Mouse (Mus musculus) CD8-positive naive resting alpha-beta T cell, adult 2 months (primary cell): Measurements from ENCODE around the gene Aldoc.

Source experiments
- DNase-seq, 2 experiments: peaks; one replicate each; pipeline ENCODE4 v3.0.0; 2022; ENCODE audit warnings: low read depth in 2 of 2, low spot score in 2 of 2

Gene Aldoc

DNA sequence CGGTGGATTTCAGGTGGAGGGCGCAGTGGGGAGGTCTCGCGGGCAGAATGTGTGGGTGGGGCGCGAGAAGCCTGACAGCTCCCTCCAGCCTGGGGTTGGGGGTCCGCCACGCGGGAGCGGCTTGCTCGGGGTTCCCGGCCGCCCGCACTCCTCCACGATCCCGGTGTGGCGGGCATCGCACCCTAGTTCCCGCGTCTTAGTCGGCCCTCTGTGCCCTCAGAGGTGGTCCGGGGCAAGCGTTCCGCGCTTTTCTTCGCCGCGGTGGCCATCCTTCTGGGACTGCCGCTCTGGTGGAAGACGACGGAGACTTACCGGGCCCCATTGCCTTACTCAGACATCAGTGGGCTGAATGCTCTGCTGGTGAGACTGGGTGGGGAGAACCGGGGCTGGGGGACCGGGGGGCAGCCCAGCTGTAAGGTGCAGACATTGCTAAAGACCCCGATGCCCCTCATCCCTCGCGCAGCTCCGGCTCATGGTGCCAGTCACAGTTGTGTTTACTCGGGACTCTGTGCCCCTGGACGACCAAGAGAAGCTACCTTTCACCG lies 5.8 kb downstream of the Aldoc start:
- DNase-seq, result no peak

DNA sequence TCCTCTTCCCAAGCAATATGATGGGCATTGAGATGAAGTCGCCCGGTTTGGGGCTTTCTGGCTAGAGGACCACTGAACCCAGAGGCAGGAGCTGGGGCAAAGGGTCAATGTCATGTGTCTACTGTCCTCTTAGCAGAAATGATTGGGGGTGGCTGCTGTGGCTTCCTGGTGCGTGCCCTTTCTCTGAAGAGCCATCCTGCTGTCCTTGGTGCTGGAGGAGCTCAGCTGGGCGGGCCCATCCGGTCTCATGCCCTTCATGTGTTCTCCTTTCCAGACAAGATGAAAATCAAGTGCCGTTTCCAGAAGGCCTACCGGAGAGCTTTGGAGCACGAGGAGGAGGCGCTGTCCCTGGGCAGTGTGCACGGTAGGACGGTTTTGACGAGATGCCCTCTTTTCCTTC lies 9.9 kb downstream of the Aldoc start:
- DNase-seq, result no peak

DNA sequence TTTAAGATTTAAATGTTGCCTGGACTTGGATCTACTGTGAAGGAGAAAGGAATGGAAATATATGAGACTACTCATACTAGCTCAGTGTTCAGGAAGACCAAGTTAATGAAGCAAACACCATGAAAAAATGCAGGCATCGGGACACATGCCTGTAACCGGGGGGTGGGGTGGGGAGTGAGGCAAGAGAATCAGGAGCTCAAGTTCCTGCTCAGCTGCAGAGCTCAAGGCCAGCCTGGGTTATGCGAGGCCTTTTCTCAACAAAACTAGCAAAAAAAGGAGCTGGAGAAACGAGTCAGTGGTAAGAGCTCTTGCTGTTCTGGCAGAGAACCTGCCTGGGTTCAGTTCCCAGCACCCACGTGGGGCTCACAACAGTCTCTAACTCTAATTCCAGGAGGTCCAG lies 11.2 kb downstream of the Aldoc start:
- DNase-seq, result no peak

DNA sequence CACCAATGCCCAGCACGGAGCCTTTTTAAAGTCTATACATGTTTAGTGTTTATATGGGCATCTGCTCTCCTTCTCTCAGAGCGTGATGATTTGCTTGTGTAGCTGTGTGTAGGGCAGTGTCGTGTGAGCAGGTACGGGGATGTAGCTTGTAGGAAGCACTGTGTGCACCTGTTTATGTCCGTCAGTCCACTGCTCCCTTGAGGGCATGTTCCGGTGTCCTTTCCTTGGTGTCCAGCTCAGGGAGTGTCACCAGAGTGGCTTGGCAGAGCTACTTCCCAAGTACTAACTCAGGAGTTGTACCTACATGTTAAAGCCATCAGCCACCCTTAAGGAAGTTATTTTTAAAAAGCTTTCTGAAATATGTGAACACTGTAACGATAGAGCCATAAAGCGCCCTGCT lies 14.3 kb downstream of the Aldoc start:
- no peak for DNase-seq

DNA sequence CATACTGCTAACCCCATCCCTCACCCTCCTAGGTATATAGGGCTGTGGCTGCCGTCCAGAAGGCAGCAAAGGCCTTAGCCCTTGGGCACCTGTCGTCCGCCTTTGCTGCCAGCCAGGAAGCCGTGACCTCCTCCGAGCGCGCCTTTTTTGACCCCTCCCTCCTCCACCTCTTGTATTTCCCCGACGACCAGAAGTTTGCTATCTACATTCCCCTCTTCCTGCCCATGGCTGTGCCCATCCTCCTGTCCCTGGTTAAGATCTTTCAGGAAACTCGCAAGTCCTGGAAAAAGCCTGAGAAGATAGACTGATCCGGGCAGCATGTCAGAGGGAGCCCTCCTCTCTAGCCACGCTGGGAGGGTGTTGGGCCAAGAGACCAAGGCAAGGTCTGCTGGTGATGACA lies 18.9 kb downstream of the Aldoc start:
- DNase-seq, result no peak

DNA sequence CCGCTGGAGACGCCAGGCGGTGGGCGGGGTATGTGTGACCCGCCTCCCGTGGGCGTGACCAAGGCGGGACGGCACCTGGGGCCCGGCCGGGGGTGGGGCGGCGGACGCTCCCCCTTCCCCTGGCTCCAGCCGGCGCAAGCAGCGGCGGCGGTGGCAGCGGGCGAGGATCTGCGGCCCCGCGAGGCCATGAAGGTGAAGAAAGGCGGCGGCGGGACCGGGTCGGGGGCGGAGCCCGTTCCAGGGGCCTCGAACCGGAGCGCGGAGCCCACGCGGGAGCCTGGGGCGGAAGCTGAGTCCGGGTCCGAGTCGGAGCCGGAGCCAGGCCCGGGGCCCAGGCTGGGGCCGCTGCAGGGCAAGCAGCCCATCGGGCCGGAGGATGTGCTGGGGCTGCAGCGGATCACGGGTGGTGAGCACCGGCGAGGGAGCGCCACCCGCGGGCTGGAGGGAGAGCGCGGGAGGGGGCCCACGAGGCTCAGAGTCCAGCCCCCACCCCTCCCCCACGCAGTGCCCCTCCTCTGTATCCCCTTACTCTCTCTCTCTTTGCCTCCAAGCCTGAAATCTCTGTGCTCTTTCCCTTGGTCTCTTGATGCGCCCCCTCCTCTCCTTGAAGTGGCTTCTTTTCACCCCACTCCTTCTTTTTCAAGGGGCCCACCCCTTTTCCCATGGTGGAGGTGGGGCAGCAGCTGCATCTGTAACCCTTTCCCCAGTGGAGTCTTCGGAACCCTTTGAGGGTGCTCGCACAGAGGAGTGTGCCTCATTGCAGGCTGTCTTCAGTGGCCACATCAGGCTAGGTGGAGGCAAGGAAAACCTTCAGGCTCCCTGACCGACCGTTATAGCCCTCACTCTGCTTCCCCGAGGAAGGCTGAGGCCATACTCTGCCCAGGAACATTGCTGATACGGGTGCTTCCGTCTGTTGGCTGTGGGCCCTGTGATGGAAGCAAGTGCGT lies 20.9 kb downstream of the Aldoc start, which contains the start of gene Unc119:
Gene Unc119, plus strand, starts transcription at position 102 of the 947 bp plus-strand sequence.
- peak; percentile 44 to 57 for DNase-seq

DNA sequence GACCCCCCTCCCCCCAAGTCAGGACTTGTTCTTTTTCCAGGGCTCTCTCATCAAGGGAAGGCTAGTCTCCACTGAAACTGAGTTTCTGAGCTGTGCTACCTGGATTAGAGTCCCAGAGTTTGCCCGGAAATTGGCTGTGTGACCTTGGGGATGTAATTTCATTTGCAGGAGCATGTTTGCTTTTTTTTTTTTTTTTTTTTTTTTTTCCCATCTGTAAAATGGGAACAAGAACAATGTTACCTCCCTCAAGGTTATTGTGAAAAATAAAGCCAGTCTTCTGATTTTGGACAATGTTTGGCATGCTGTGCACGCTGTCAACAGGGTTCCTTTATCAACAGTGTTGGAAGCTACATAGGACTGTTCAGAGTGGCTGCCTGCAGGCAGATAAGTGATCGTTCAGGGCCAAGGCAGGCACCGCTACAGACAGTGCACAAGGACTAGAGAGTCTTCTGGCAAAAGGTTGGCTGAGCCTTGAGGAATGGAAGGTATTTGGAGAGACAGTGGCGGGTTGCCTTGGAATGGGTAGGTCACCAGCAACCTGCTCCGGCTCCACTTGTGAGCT lies 21.6 kb downstream of the Aldoc start:
- DNase-seq, result no peak

DNA sequence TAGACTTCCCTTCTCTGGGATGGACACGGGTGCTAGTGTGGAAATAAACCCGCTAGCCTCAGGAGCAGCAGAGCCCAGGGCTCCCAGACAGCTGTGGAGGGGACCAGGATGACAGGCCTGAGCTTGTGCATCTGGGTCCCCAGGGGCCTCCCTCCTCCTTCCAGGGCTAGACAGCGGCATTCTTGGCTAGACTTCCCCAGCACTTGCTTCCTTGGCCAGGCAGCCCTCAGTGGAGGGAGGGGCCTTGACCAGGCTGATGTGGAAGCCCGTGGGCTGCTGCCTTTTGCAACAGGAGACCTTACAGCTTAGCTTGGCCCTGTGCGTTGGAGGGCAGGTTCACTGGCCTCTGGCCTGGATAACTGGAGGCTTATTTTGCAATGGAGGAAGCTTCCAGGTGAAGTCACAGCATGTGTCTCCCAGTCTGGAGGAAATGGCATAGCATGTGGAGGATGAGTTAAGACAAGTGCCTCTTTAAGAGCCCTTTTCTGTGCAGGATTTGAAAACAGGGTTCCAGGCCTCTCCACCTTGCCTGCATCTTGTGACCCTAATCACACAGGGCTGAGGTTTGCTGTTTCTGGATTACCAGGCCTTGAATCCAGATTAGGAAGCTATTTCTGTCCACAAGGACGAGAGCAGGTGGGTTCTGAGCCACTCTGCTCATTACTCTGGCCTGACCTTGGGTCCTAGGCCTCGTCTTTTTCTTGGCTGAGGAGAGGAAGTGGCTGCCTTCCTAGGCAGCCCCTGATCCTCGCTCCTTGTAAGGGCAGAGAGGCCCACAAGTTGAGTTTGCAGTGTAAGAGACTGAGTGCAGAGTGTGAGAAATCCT lies 22.3 kb downstream of the Aldoc start:
- no peak for DNase-seq

DNA sequence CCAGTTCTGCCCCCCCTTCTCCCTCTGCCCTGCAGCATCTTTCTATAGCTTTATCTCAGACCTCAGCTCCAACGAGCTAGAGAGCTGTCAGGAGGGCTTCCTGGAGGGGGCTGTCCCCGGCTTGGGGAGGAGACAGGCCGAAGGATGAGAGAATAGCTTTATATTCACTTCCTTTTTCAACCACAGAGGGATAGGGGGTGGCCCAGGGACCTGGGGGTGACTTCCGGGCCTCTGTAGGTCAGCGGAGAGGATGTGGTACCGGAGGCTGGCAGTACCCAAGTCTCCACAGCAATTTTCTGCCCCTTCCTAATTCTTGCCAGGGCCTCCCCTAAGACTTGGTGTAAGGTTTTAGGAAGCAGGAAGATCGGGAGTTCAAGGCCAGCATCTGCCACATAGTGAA lies 23.0 kb downstream of the Aldoc start:
- DNase-seq, result peak in 1 of 2 experiments; percentile 27

DNA sequence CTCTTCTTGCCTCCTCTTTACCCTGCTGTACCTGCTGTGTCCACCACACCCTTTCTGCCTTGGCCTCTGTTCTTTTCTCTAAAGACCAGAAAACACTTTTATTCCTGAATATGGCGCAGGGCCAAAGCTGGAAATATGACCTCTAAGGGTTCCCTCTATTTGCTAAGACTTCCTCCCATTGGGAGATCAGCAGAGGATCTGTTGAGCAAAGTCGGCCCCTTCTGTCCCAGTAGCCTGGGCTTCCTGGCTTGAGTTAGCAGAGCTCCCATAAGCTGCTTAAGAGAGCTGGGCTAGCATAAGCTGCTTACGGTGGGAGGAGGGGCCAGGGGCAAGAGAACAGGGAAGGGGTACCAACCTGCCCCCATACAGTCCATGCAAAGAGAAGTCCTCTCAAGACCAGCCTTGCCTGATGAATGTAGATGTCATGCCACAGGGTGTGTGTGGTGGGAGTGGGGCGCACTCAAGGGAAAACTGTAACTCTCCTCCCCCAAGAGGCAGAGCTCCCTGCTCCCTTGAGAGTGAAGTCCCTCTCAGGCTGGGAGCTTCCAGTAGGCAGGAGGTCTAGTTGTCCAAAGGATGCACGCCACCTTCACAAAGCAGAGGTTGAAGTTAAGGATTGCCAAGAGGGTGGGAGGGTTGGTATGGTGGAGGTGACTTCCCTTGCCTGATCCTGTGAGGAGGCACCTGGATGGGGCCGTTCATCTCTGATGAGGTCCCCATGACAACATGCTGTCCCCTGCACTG lies 23.7 kb downstream of the Aldoc start:
- DNase-seq, result no peak

DNA sequence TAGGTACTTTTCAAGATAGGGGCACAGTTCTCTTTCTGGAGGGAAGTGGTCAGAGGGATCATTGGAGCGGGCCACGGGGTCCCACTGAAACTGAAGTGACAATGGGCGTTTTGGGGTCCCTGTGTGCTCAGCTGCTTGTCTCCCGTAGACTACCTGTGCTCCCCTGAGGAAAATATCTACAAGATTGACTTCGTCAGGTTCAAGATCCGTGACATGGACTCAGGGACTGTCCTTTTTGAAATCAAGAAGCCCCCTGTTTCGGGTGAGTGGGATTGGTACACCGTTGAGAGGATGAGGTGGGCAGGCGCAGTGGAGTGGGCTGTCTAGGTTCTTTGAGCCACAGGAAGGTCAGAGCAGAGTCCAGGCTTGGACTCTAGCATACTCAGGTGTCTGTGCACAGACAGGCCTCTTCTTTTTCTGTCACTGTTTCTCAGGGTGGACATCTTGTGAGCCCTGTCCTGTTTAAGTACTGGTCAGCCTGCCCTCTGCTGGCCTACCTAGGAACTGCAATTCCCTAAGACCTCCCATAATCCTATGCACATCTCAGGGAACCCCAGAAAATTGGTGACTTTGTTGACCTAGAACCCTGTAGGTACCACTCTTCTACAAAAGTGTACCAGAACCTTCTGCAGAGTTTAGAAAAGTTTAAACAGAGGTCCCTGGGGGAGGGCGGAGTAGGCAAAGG lies 24.4 kb downstream of the Aldoc start:
- peak; percentile 54 for DNase-seq

DNA sequence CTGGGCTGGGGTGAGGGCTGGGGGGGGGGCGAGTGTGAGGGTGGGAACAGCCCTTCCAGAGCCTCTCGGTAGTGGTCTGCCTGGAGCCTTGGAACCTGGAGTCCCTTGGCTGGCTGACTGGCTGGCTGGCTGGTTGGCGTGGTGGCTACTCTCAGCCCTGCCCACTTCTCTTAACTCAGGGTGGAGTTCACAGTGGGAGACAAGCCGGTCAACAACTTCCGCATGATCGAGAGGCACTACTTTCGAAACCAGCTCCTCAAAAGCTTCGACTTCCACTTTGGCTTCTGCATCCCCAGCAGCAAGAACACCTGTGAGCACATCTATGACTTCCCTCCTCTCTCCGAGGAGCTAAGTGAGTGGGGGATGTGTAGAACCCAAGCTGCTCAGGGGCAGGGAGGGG lies 25.1 kb downstream of the Aldoc start:
- DNase-seq, result no peak

DNA sequence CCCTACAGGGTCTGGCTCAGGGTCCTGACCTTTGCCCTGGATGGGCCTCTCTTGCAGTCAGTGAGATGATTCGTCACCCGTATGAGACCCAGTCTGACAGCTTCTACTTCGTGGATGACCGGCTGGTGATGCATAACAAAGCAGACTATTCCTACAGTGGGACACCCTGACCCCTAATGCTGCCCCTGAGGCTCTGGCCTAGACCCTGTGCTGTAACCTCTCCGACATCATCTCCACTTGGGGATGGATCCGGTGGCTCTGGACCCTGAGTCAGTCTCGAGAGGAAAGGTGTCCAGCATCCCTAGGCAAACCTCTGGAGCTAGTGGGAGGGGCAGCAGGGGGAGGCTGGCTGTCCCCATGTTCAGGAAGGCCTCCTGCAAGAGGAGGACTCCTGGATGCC lies 25.7 kb downstream of the Aldoc start:
- DNase-seq, result no peak

DNA sequence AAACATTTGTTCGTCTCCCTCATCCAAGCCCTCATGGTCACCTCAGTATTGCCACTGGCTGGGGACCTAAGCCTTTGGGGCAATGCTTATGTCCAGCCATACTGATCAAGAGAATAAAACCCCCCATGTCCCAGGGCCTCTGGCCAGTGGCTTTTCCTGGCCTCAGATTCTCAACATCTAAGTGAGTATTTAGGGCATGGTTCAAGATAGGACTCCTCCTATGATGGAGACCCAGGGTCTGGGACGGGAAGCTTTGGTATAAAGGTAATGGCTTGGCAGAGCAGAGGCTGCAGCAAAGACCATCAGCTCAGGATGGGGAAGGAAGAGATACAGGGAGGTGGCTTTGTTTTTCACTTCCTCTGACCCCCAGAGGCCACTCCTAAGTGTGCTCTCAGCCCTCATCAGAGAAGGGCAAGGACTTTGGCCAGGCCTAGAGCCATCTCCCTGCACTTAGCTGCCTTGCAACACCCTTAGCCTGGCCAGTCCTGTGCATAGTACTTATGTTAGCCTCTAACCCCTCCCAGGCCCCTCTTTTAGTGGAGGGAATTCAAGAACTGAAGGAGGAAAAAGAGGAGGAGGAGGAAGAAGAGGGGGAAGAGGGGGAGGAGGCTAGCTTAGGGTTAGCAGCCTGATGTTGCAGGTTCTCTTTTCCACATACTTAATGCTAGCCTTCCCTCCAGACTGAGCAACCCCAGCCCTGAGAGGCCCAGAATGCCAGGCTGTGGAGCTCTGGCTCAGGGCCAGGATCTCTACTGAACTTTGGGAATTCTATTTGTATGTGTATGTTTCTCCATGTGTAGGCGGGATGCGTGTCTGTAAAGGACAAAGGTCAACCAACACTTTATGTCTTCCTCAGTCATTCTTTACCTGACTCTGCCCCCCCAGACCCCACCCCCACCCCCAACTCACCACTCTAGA lies 26.9 kb downstream of the Aldoc start:
- no peak for DNase-seq

DNA sequence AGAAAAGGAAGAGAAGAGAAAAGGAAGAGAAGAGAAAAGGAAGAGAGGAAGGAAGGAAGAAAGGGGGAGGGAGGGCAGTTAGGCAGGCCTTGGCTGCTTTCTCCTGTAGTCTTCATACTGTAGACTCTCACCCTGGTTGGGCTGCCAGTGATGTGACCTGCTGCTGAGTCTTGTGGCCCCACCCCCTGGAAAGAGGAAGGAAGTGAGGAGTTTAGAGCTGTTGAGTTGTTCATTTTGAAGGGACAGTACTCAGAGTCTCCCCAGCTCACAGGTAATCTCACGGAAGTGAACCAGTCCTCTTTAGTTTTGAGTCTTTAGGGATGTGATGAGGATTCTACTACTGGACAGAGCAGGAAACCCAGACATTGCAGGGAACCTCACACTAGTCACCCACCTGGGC lies 30.3 kb downstream of the Aldoc start:
- DNase-seq, result no peak

DNA sequence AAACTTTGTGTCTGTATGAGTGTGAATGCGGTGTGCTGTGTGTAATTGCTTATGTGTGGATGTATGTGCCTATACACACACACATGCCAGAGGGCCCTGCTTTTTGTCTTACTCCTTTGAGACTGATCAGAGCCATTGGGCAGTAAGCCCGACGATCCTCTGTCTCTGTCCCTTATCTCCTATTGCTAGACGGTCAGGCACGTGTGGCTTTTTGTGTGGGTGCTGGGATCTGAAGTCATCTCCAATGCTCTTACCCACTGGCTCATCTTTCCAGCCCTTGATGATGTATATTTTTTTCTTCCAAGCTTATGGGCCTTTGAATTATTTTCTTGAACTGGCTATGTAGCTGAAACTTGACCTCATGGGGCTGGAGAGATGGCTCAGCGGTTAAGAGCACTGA lies 32.1 kb downstream of the Aldoc start:
- no peak for DNase-seq

DNA sequence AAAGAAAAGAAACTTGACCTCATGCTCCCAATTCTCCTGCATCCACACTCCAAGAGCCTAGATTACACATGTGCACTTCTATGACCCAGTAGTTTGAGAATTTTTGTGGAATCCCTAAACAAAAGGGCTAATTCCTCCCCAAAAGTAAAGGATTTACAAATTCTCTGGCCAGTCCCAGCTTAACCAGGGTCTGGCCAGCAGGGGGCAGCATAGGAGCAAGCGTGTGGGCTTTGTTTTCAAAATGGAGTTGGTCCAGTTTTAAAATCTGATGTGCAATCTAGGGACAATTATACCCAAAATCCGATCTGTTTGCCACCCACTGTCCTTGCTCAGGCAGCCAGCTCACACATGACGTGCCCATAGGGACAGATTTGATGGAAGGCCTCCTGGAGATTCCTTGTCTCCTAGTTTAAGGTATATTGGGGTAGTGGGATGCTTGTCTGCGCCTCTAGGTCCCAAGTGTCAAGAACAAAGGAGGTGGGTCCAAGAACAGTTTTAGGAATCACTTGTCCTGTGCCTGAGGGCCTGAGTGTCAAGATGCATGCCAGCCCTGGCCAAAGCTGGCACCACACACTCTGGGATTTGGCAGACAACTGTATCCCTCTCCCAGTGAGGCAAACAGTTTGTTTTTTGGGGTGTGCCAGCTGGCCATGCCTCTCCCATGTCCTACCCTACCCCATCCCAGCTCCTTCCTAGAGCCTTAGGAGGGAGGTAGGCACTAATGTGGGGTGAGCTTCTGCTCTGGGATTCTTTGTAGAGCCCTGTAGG lies 32.9 kb downstream of the Aldoc start:
- DNase-seq, result peak; percentile 45 to 64

DNA sequence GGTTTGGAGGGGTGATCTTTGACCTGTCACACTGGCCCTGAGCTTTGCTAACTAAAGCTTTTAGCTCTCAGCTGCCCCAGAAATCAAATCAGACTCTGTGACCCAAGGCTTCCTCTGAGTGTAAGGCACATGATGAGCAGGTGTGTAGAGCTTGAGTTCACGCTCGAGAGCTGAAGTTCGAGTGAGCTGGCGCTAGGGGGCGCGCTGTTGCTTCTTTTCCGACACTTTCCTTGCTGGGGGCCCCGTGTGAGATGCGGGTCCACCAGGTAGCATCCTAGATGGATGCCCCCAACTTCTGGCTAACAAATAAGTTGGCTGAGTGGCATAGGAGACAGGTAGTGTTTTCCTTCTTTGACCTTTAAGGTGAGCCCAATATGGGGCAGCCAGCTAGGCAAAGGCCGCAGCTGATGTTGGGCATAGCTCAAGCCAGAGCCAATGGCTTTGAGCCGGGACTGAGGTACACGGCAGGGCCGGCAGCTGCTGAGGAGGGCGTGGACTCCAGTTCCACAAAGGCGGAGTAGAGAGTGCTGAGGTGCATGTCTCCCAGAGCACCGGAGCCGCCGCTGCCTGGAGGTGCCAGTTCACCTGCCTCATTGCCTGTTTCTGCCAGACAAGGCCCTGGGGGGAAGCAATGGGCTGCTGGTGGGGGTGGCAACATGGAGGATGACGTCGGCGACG lies 35.7 kb downstream of the Aldoc start:
- DNase-seq, result peak; percentile 21 to 38
